Mouse (Mus musculus) embryo, embryonic 11.5 days (tissue): ENCODE results near the gene Mboat1.

Source experiments
- DNase-seq: peaks from one replicate; pipeline ENCODE4 v3.0.0-alpha.2; 2012; ENCODE audit warnings: low read depth, low spot score

Gene Mboat1

GRCm38 (mm10) chr13:30250341-30250905, 114.1 kb downstream of the Mboat1 start:
- no peak for DNase-seq

GRCm38 (mm10) chr13:30251431-30251830, 115.1 kb downstream of the Mboat1 start:
- DNase-seq: no peak

- no peak for DNase-seq
These were observed 116.4 kb downstream of the Mboat1 start for GRCm38 (mm10) chr13:30252692-30253091.

- DNase-seq: no peak
These were observed 117.5 kb downstream of the Mboat1 start for GRCm38 (mm10) chr13:30253636-30254264.

GRCm38 (mm10) chr13:30254421-30254820, 118.1 kb downstream of the Mboat1 start:
- DNase-seq: no peak

- DNase-seq: no peak
These were observed 122.5 kb downstream of the Mboat1 start for GRCm38 (mm10) chr13:30258802-30259201.

GRCm38 (mm10) chr13:30259326-30259725, 123.0 kb downstream of the Mboat1 start:
- no peak for DNase-seq

- peak; percentile 72 for DNase-seq
These were observed 123.7 kb downstream of the Mboat1 start for GRCm38 (mm10) chr13:30259912-30260560.

GRCm38 (mm10) chr13:30263681-30264080, 127.4 kb downstream of the Mboat1 start:
- DNase-seq: no peak

- DNase-seq: no peak
These were observed 128.0 kb downstream of the Mboat1 start for GRCm38 (mm10) chr13:30264303-30264702.

- no peak for DNase-seq
These were observed 128.5 kb downstream of the Mboat1 start for GRCm38 (mm10) chr13:30264765-30265164.

- DNase-seq: no peak
These were observed 129.7 kb downstream of the Mboat1 start for GRCm38 (mm10) chr13:30266036-30266435.

- peak; percentile 42 for DNase-seq
These were observed 135.9 kb downstream of the Mboat1 start for GRCm38 (mm10) chr13:30272040-30272686.
